Mouse (Mus musculus) intestine, embryonic 14.5 days (tissue): Measurements from ENCODE around the gene Ccno. TPM values are rescaled to one million over a fixed set of nuclear protein-coding genes. Genes with fewer than 3 reads are reported as not detected.
A peak's percentile ranks its signal among the peaks of the same experiment; 100 is the strongest.

Source experiments
- ATAC-seq: fragments of 200-750 bp; cut with Nextera tagmentation; replicated peaks from 2 replicates; pipeline ENCODE4 v1.8.0; 2017; ENCODE audit warnings: low read depth, moderate number of reproducible peaks, moderate TSS enrichment, moderate library complexity; ENCODE audit not compliant: low FRiP score, low TSS enrichment
- DNase-seq: peaks from one replicate; pipeline ENCODE4 v3.0.0-alpha.2; 2018; ENCODE audit warnings: low spot score
- H3K27ac ChIP-seq: fragments of 300-500 bp; sonication (generic); 2 replicates; pipeline ENCODE4 v1.5.1; 2014; ENCODE audit warnings: low read depth, mild to moderate bottlenecking, control low read depth
- H3K27me3 ChIP-seq: fragments of 300-500 bp; sonication (generic); replicated peaks from 2 replicates; pipeline ENCODE4 v1.6.1; 2014; ENCODE audit warnings: low read length, control low read depth; ENCODE audit not compliant: control insufficient read depth, insufficient read depth
- H3K36me3 ChIP-seq: fragments of 300-500 bp; sonication (generic); 2 replicates; pipeline ENCODE4 v1.6.1; 2014; ENCODE audit warnings: low read length, control low read depth; ENCODE audit not compliant: control insufficient read depth, insufficient read depth
- H3K4me1 ChIP-seq: fragments of 300-500 bp; sonication (generic); replicated peaks from 2 replicates; pipeline ENCODE4 v1.6.1; 2014; ENCODE audit warnings: low read length, control low read depth, mixed read lengths; ENCODE audit not compliant: control insufficient read depth, insufficient read depth
- H3K4me2 ChIP-seq: fragments of 300-500 bp; sonication (generic); 2 replicates; pipeline ENCODE4 v1.6.1; 2014; ENCODE audit warnings: low read length
- H3K4me3 ChIP-seq: fragments of 300-500 bp; sonication (generic); 2 replicates; pipeline ENCODE4 v1.5.1; 2014; ENCODE audit warnings: low read depth, low read length, control low read depth, mixed read lengths
- H3K9ac ChIP-seq: fragments of 300-500 bp; sonication (generic); 2 replicates; pipeline ENCODE4 v1.6.1; 2014; ENCODE audit warnings: mild to moderate bottlenecking, low read length
- H3K9me3 ChIP-seq: fragments of 300-500 bp; sonication (generic); 2 replicates; pipeline ENCODE4 v1.6.1; 2016; ENCODE audit warnings: low read length, control low read depth; ENCODE audit not compliant: control insufficient read depth
- WGBS: fragments of 180-500 bp; shearing (Covaris S2); extraction: QIAGEN DNeasy Blood & Tissue Kit; methylation state at CpG from one replicate; pipeline ENCODE4 v1.1.7; 2014; 5-methylcytosine and 5-hydroxymethylcytosine counted together
- microRNA counts: library from miRNA; unstranded; fragments of <30 nt; microRNA quantifications from one replicate; lab custom pipeline; 2016
- microRNA-seq: library from miRNA; unstranded; fragments of <30 nt; microRNA quantifications from one replicate; pipeline ENCODE4, GENCODE M21; 2016
- polyA plus RNA-seq: library from polyadenylated mRNA; unstranded; fragments of >200 nt; fragmentation: Nextera tagmentation; extraction: Ambion mirVana; gene quantifications from 2 replicates; pipeline ENCODE4 v1.2.1, GENCODE M21; 2014

The Ccno gene
- polyA plus RNA-seq, 1 experiment from 2014 or later: 0.24 TPM

- H3K9ac ChIP-seq: no peak overlapping the region
- no peak overlapping the region for H3K27ac ChIP-seq
- peak overlapping the region; percentile 50; the same call in 1 of the 2 replicates for H3K4me3 ChIP-seq
- peak overlapping the region; percentile 82 for H3K4me2 ChIP-seq
- DNase-seq (peak; percentile 68), ATAC-seq (peak; percentile 75)
- H3K9me3 ChIP-seq: no peaks in the 10 kb centered on the region
- H3K36me3 ChIP-seq: no peaks in the 10 kb centered on the region
- 0% methylated on average over 4 of the region's 4 CpGs for WGBS
- H3K4me1 ChIP-seq: peaks cover 8% of the 10 kb centered on the region
- peaks cover 50% of the 10 kb centered on the region for H3K27me3 ChIP-seq
Measured at GRCm38 (mm10) chr13:113035852-113036251, 48.2 kb downstream of the Ccno start.

MicroRNAs encoded within 50 kb of the gene (microRNA counts, 519-probe panel; counts per million panel counts)
- not detected for microRNA mmu-miR-449a (lab: Ali Mortazavi, UCI)
- not detected for microRNA mmu-miR-449b (lab: Ali Mortazavi, UCI)
- not detected for microRNA mmu-miR-449c (lab: Ali Mortazavi, UCI)

Small RNA genes within 50 kb of the gene (microRNA-seq; reads per million reads assigned to microRNA genes)
- 45.7 reads per million, percentile 53 among the genes with 10 or more reads in this experiment for gene Mir449a
- gene Mir449b: 0.25 reads per million
- gene Mir449c: 0.25 reads per million

Other genes starting within 250 kb of the Ccno start
- gene Plpp1, start 187.0 kb upstream of the Ccno start, polyA plus RNA-seq: 77.6 and 83.4 TPM in 2 replicates
- 64.5 and 79.1 TPM in 2 replicates for gene Mtrex, start 60.4 kb upstream of the Ccno start, polyA plus RNA-seq
- gene Dhx29, start 60.3 kb upstream of the Ccno start, polyA plus RNA-seq: 15.6 and 19.2 TPM in 2 replicates
- gene Mcidas, start 6.0 kb downstream of the Ccno start, polyA plus RNA-seq: 0.07 TPM in 1 of 2 replicates, not detected in the other
- not detected in 2 replicates for gene Cdc20b, start 47.3 kb downstream of the Ccno start, polyA plus RNA-seq
- 127 and 142 TPM in 2 replicates for gene Gpx8, start 58.6 kb downstream of the Ccno start, polyA plus RNA-seq
- gene Gzma, start 113.2 kb downstream of the Ccno start, polyA plus RNA-seq: 0.62 and 0.77 TPM in 2 replicates
- 3.7 and 4.4 TPM in 2 replicates for gene Esm1, start 221.9 kb downstream of the Ccno start, polyA plus RNA-seq
- 0.13 TPM in 1 of 2 replicates, not detected in the other for gene Gzmk, start 238.1 kb downstream of the Ccno start, polyA plus RNA-seq